Mouse (Mus musculus) heart, postnatal 14 days (tissue): ENCODE data around the gene Pxylp1. TPM values are rescaled to one million over a fixed set of nuclear protein-coding genes. Genes with fewer than 3 reads are reported as not detected.

ENCODE experiments used
- DNase-seq, 2 experiments: peaks; one replicate each; pipeline ENCODE4 v3.0.0; 2021 to 2022
- intact Hi-C: fragments of 180-260 bp; cut with DNase I; formaldehyde crosslinking; loops from one replicate; pipeline ENCODE4 v1.15.1; 2025
- total RNA-seq, 2 experiments: library from RNA; stranded (reverse); gene quantifications; 2 replicates each; pipeline ENCODE4 v1.2.3; 2021

Pxylp1 gene
- total RNA-seq, 2 experiments from 2014 or later = 17.4 to 20.9 TPM

- intact Hi-C loops = no loop called here
- DNase-seq = no peak
Measured at GRCm38 (mm10) chr9:96783667-96784066, 108.8 kb downstream of the Pxylp1 start.

- DNase-seq = no peak
- intact Hi-C loops = no loop called here
Measured at GRCm38 (mm10) chr9:96783258-96783657, 109.2 kb downstream of the Pxylp1 start.

GRCm38 (mm10) chr9:96782062-96782461, 110.4 kb downstream of the Pxylp1 start:
- DNase-seq = no peak
- intact Hi-C loops = no loop called here

Other genes starting within 250 kb of the Pxylp1 start
- gene Zbtb38, start 139.8 kb downstream of the Pxylp1 start, total RNA-seq = 10 to 100 TPM; 28.5 to 35.0 TPM
- gene Spsb4, start 126.2 kb upstream of the Pxylp1 start, total RNA-seq = 1 to 10 TPM; 5.0 to 9.0 TPM
- 10 to 100 TPM; 41.0 to 42.9 TPM for gene Slc25a36, start 218.5 kb upstream of the Pxylp1 start, total RNA-seq